In the genomic region with DNA sequence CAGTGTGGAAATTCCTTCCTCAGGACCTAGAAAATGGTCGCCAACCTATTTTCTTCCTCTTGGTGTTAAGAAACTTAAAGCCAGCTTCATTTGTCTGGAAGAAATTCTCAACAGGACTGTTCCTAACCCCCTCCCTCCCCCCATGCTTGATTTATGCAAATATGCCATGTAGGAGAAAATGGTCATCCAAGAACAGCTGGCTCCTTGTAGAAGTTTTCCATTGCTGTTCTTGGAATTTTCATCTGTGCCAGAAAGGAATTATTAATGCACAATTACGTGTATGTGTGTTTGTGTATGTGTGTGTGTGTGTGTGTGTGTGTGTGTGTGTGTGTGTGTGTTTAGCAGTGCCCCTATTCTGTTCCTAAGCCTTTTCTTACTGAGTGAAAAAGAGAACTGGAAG, we compare ENCODE assay signal across 21 mouse cellular contexts.
DNase-seq lines count a peak whose midpoint lies in the region; ATAC-seq and TF ChIP-seq lines count a peak whose summit lies in the region.
"Had no signal": no experiment of that assay in that cellular context is flagged by ENCODE, and none has a peak within 500 bp of the region (broad histone marks: within the 10 kb centered on the region; RNA-seq: fewer than 3 reads in every experiment).

No protein-coding gene starts in this region.

- H3K27me3 ChIP-seq in kidney, embryonic 15.5 days, result no peaks in the 10 kb centered on the region
- no peaks in the 10 kb centered on the region for H3K27me3 ChIP-seq in kidney, postnatal 0 days (ENCODE audit: insufficient read depth, low read length)
- no peaks in the 10 kb centered on the region for H3K27me3 ChIP-seq in lung, postnatal 0 days (replicated peaks; ENCODE audit: insufficient read depth, low read length)
- H3K27me3 ChIP-seq: CH12.LX had no signal

- ATAC-seq in kidney, embryonic 15.5 days (replicated peaks; ENCODE audit: low FRiP score), result no peak
- no peak for ATAC-seq in kidney, postnatal 0 days (replicated peaks; ENCODE audit: low FRiP score, low read depth)
- ATAC-seq in lung, postnatal 0 days, result 0 out of 2 replicates have a peak, but pooled peaks have one; percentile 38
- ATAC-seq: activated CD4-positive, CD25-positive, alpha-beta regulatory T cell, adult 4 months; CD4-positive, CD25-positive, alpha-beta regulatory T cell, adult 4 months; Patski had no signal

- H3K27ac ChIP-seq in kidney, embryonic 15.5 days, result peak overlapping the region; percentile 37; the same call in 1 of the 2 replicates
- no peak overlapping the region for H3K27ac ChIP-seq in kidney, postnatal 0 days
- no peak overlapping the region for H3K27ac ChIP-seq in lung, postnatal 0 days (ENCODE audit: low read length)

- no peak for DNase-seq in kidney, postnatal 10 days
- peak; percentile 53 for DNase-seq in kidney, postnatal 0 days (ENCODE audit: low spot score)
- DNase-seq in kidney, postnatal 36 days, result no peak
- peak; percentile 64 for DNase-seq in lung, postnatal 0 days (ENCODE audit: low spot score)
- DNase-seq in lung, postnatal 10 days, result no peak
- DNase-seq: adrenal gland, adult 2 months; adrenal gland, adult 8-10 months; adrenal gland, postnatal 10 days; adrenal gland, postnatal 14 days; adrenal gland, postnatal 25 days; adrenal gland, postnatal 36 days; B cell, adult 2 months; cerebellum, adult 11 months; cerebellum, adult 11-12 months; cerebellum, adult 18-20 months had no signal

- no peak overlapping the region for H3K4me3 ChIP-seq in kidney, embryonic 15.5 days (replicated peaks)
- no peak overlapping the region for H3K4me3 ChIP-seq in kidney, postnatal 0 days (replicated peaks; ENCODE audit: low read depth, low read length)
- no peak overlapping the region for H3K4me3 ChIP-seq in lung, postnatal 0 days (ENCODE audit: low read depth, low read length)

- no peaks in the 10 kb centered on the region for H3K9me3 ChIP-seq in kidney, embryonic 15.5 days (replicated peaks)
- H3K9me3 ChIP-seq in kidney, postnatal 0 days (replicated peaks; ENCODE audit: low read length), result no peaks in the 10 kb centered on the region
- no peaks in the 10 kb centered on the region for H3K9me3 ChIP-seq in lung, postnatal 0 days (ENCODE audit: low read length)
- H3K9me3 ChIP-seq: G1E had no signal

- 0 out of 2 replicates have a peak, but pooled peaks have one; percentile 9 for TF ChIP-seq EP300 in lung, postnatal 0 days (IDR thresholded peaks at IDR 0.05)

- H3K4me2 ChIP-seq in kidney, embryonic 15.5 days, result no peak overlapping the region
- H3K4me2 ChIP-seq in kidney, postnatal 0 days (ENCODE audit: low read length), result no peak overlapping the region
- H3K4me2 ChIP-seq in lung, postnatal 0 days (replicated peaks; ENCODE audit: low read depth, low read length), result no peak overlapping the region

- 81% methylated on average over 2 of the region's 2 CpGs for WGBS in kidney, embryonic 15.5 days
- 77% methylated on average over 2 of the region's 2 CpGs for WGBS in kidney, postnatal 0 days
- WGBS in lung, postnatal 0 days, result 62% methylated on average over 2 of the region's 2 CpGs

- H3K9ac ChIP-seq in kidney, embryonic 15.5 days, result no peak overlapping the region
- no peak overlapping the region for H3K9ac ChIP-seq in kidney, postnatal 0 days (ENCODE audit: low read depth, low read length)
- no peak overlapping the region for H3K9ac ChIP-seq in lung, postnatal 0 days (replicated peaks; ENCODE audit: low read depth)

- TF ChIP-seq CTCF in kidney, postnatal 0 days (IDR thresholded peaks at IDR 0.05; ENCODE audit: low read depth), result no peak
- TF ChIP-seq CTCF in lung, postnatal 0 days (IDR thresholded peaks at IDR 0.05), result no peak

- 0 out of 2 replicates have a peak, but pooled peaks cover 3% of the 10 kb centered on the region for H3K4me1 ChIP-seq in kidney, embryonic 15.5 days
- no peaks in the 10 kb centered on the region for H3K4me1 ChIP-seq in kidney, postnatal 0 days (replicated peaks; ENCODE audit: insufficient read depth, low read length)
- no peaks in the 10 kb centered on the region for H3K4me1 ChIP-seq in lung, postnatal 0 days (ENCODE audit: insufficient read depth, low read depth, low read length)

- no peaks in the 10 kb centered on the region for H3K36me3 ChIP-seq in kidney, embryonic 15.5 days
- no peaks in the 10 kb centered on the region for H3K36me3 ChIP-seq in kidney, postnatal 0 days (ENCODE audit: insufficient read depth, low read length)
- no peaks in the 10 kb centered on the region for H3K36me3 ChIP-seq in lung, postnatal 0 days (ENCODE audit: insufficient read depth, low read length)
- H3K36me3 ChIP-seq: G1E had no signal

Comparison
In these comparisons a context has a peak if more than half of its experiments do, and no peak if none do; other contexts are left out.
1. DNase-seq: peak in kidney, postnatal 0 days (single experiment) and lung, postnatal 0 days (single experiment); none in kidney, postnatal 10 days (single experiment), kidney, postnatal 36 days (0 of 2) and lung, postnatal 10 days (single experiment).